Mouse (Mus musculus) ES-E14 (cell line): ENCODE results near the gene Cntrob. TPM values are rescaled to one million over a fixed set of nuclear protein-coding genes. Genes with fewer than 3 reads are reported as not detected.
A peak's percentile ranks its signal among the peaks of the same experiment; 100 is the strongest.

ENCODE experiments used
- DNase-seq: peaks from one replicate; pipeline ENCODE4 v3.0.0-alpha.2; 2013; ENCODE audit warnings: low read depth, low spot score
- H3K27ac ChIP-seq: 2 replicates; pipeline ENCODE4 v1.5.1; 2012; ENCODE audit warnings: low read depth, mild to moderate bottlenecking, low read length, moderate library complexity, mixed read lengths; ENCODE audit not compliant: poor library complexity, insufficient read depth, severe bottlenecking
- H3K36me3 ChIP-seq: 2 replicates; pipeline ENCODE4 v1.6.1; 2012; ENCODE audit warnings: mild to moderate bottlenecking, low read length, moderate library complexity, mixed read lengths; ENCODE audit not compliant: control insufficient read depth, poor library complexity, insufficient read depth, severe bottlenecking
- H3K4me1 ChIP-seq, 2 experiments: fragments of 150-350 bp in 1 of 2; sonication (generic) in 1 of 2; 2 replicates each; pipeline ENCODE4 v1.6.1; 2012; ENCODE audit warnings: low read length in 2 of 2, mild to moderate bottlenecking in 1 of 2, mixed read lengths in 1 of 2; ENCODE audit not compliant: control insufficient read depth in 2 of 2, insufficient read depth in 2 of 2, poor library complexity in 1 of 2
- H3K4me3 ChIP-seq, 2 experiments: fragments of 150-350 bp in 1 of 2; sonication (generic) in 1 of 2; 2 replicates each; pipeline ENCODE4 v1.5.1; 2012; ENCODE audit warnings: low read length in 2 of 2, low read depth in 1 of 2, mild to moderate bottlenecking in 1 of 2, mixed read lengths in 1 of 2; ENCODE audit not compliant: insufficient read depth in 1 of 2, poor library complexity in 1 of 2, severe bottlenecking in 1 of 2
- H3K9ac ChIP-seq: 2 replicates; pipeline ENCODE4 v1.6.1; 2012; ENCODE audit warnings: low read depth, mild to moderate bottlenecking, low read length, mixed read lengths; ENCODE audit not compliant: poor library complexity, insufficient read depth, severe bottlenecking
- H3K9me3 ChIP-seq: fragments of 150-350 bp; sonication (generic); 2 replicates; pipeline ENCODE4 v1.6.1; 2012; ENCODE audit warnings: low read depth, mild to moderate bottlenecking, low read length; ENCODE audit not compliant: control insufficient read depth, insufficient read depth
- CHD2 ChIP-seq: IDR thresholded peaks from 2 replicates; pipeline ENCODE4 v1.6.1; 2014; ENCODE audit warnings: mild to moderate bottlenecking, low read depth, low read length, inconsistent platforms
- HCFC1 ChIP-seq: IDR thresholded peaks from 2 replicates; pipeline ENCODE4 v1.6.1; 2012; ENCODE audit warnings: low read length, inconsistent platforms, borderline replicate concordance; ENCODE audit not compliant: insufficient read depth
- MAFK ChIP-seq: IDR thresholded peaks from 2 replicates; pipeline ENCODE4 v1.6.1; 2014; ENCODE audit warnings: mild to moderate bottlenecking, low read depth, low read length, inconsistent platforms; ENCODE audit not compliant: insufficient read depth
- ZC3H11A ChIP-seq: IDR thresholded peaks from 2 replicates; pipeline ENCODE4 v1.6.1; 2012; ENCODE audit warnings: low read depth, mild to moderate bottlenecking, inconsistent platforms, low read length, borderline replicate concordance
- ZNF384 ChIP-seq: IDR thresholded peaks from 2 replicates; pipeline ENCODE4 v1.6.1; 2012; ENCODE audit warnings: low read depth, low read length, inconsistent platforms
- in situ Hi-C, 2 experiments: fragments of 600-800 bp; cut with MboI; formaldehyde crosslinking; loops; one replicate each; pipeline ENCODE4 v1.15.1; 2025; ENCODE audit warnings: low sequenced_read_pairs in 2 of 2, inconsistent platforms in 1 of 2; ENCODE audit not compliant: unreplicated experiment in 2 of 2
- total RNA-seq: library from RNA; depleted of rRNA; stranded (reverse); fragments of 300-350 nt; gene quantifications from 2 replicates; pipeline ENCODE4 v1.2.3, GENCODE M21; 2012

The Cntrob gene
- total RNA-seq, 1 experiment, result 23.0 TPM

- Histone ChIP-seq H3K4me3 (no peak overlapping the region), H3K4me1 (peaks cover 0 to 26% of the 10 kb centered on the region in 2 experiments; a peak in 2 of 4 replicates), H3K27ac (no peak overlapping the region), H3K9me3 (no peaks in the 10 kb centered on the region), H3K36me3 (no peaks in the 10 kb centered on the region), H3K9ac (no peak overlapping the region)
- no peak for DNase-seq
- in situ Hi-C loops, result no loop called here
- TF ChIP-seq HCFC1, result no peak
- TF ChIP-seq ZNF384, result peak; percentile 24; the same call in 1 of the 2 replicates
Observed at GRCm38 (mm10) chr11:69369990-69370816, 46.6 kb upstream of the Cntrob start.

GRCm38 (mm10) chr11:69369215-69369989, 45.8 kb upstream of the Cntrob start, which contains the start of gene Chd3:
Gene Chd3, minus strand, starts transcription at chr11:69369406.
- DNase-seq, result no peak
- Histone ChIP-seq H3K4me1 (peaks cover 0 to 26% of the 10 kb centered on the region in 2 experiments; a peak in 2 of 4 replicates), H3K9ac (peak within 1 kb of the TSS; percentile 76), H3K4me3 (peak within 1 kb of the TSS; percentile 77 to 89), H3K27ac (no peak within 1 kb of the TSS; the same call in 1 of the 2 replicates), H3K9me3 (no peaks in the 10 kb centered on the region), H3K36me3 (no peaks in the 10 kb centered on the region)
- TF ChIP-seq ZC3H11A (no peak), HCFC1 (no peak), MAFK (no peak), CHD2 (no peak), ZNF384 (no peak)
- in situ Hi-C loops, result no loop called here

GRCm38 (mm10) chr11:69368356-69369214, 45.0 kb upstream of the Cntrob start:
- Histone ChIP-seq H3K9ac (peak overlapping the region; percentile 76), H3K27ac (no peak overlapping the region; the same call in 1 of the 2 replicates), H3K4me3 (peak overlapping the region; percentile 77 to 89), H3K9me3 (no peaks in the 10 kb centered on the region), H3K4me1 (peaks cover 0 to 26% of the 10 kb centered on the region in 2 experiments; a peak in 2 of 4 replicates), H3K36me3 (no peaks in the 10 kb centered on the region)
- TF ChIP-seq ZC3H11A (no peak), ZNF384 (peak; percentile 82)
- in situ Hi-C loops, result no loop called here
- DNase-seq, result no peak

GRCm38 (mm10) chr11:69367616-69368355, 44.2 kb upstream of the Cntrob start:
- H3K4me1 ChIP-seq, result peaks cover 0 to 26% of the 10 kb centered on the region in 2 experiments; a peak in 2 of 4 replicates
- TF ChIP-seq ZC3H11A (no peak), CHD2 (no peak), HCFC1 (no peak), MAFK (no peak), ZNF384 (no peak)
- DNase-seq, result no peak
- H3K27ac ChIP-seq, result no peak overlapping the region; the same call in 1 of the 2 replicates
- no peaks in the 10 kb centered on the region for H3K9me3 ChIP-seq
- H3K36me3 ChIP-seq, result no peaks in the 10 kb centered on the region
- H3K9ac ChIP-seq, result no peak overlapping the region; the same call in 1 of the 2 replicates
- in situ Hi-C loops, result no loop called here
- peak overlapping the region; percentile 77 to 89 for H3K4me3 ChIP-seq
